Mouse (Mus musculus) liver, embryonic 14.5 days (tissue): ENCODE results near the gene Rab8a.

Experiments used
- CTCF ChIP-seq: IDR thresholded peaks from 2 replicates; pipeline ENCODE4 v1.5.1; 2016; ENCODE audit warnings: antibody characterized with exemption, low read depth, control low read depth
- EP300 ChIP-seq: IDR thresholded peaks from 2 replicates; pipeline ENCODE4 v1.6.1; 2016; ENCODE audit warnings: antibody characterized with exemption, low read depth

GRCm38 (mm10) chr8:72146056-72146455, 14.9 kb upstream of the Rab8a start:
- no peak for TF ChIP-seq CTCF
- TF ChIP-seq EP300 = no peak
